Mouse (Mus musculus): Measurements from ENCODE around the gene Gm44502. TPM values are rescaled to one million over a fixed set of nuclear protein-coding genes. Genes with fewer than 3 reads are reported as not detected.
"Not testable (repeated sequence)": the region's sequence is repeated elsewhere in the genome, so short reads cannot be mapped to it uniquely, and the experiment has no call there.

Gene Gm44502
- total RNA-seq, 2 experiments from 2014 or later, result not detected

GRCm38 (mm10) chr15:89454857-89455256 is 25.4 kb upstream of the Gm44502 start:
- no peak for DNase-seq (ENCODE audit: extremely low spot score in 1 of 2, low spot score in 1 of 2)

GRCm38 (mm10) chr15:89453865-89454478 is 24.5 kb upstream of the Gm44502 start, which contains the start of gene Mapk8ip2:
TSS of gene Mapk8ip2 (plus strand) at chr15:89453913.
- DNase-seq (ENCODE audit: extremely low spot score in 1 of 2, low spot score in 1 of 2), result peak; percentile 46 to 54

- DNase-seq (ENCODE audit: extremely low spot score in 1 of 2, low spot score in 1 of 2), result no peak
These were observed 23.7 kb upstream of the Gm44502 start for GRCm38 (mm10) chr15:89452906-89453864.

- no peak for DNase-seq (ENCODE audit: extremely low spot score in 1 of 2, low spot score in 1 of 2)
These were observed 13.1 kb upstream of the Gm44502 start for GRCm38 (mm10) chr15:89442486-89443070.

DNA sequence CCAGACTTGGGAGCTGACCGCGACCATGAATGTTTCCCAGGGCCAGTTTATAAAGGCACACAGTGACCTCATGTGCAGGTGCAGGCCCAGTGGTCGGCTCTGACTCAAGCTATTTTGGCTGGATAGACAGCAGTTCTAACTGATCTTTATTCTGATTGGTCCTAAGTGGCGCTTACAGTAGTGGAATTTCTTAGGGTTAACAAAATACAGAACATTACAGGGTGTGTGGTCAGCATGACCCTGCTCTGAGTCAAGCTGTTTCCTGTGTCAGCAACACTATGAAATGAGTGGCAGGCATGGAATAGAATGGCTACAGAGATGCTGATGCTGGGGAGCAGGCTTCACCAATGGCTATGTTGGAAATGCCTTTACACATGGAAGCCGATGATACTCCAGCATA is 6.4 kb upstream of the Gm44502 start:
- DNase-seq (ENCODE audit: extremely low spot score in 1 of 2, low spot score in 1 of 2), result no peak

DNA sequence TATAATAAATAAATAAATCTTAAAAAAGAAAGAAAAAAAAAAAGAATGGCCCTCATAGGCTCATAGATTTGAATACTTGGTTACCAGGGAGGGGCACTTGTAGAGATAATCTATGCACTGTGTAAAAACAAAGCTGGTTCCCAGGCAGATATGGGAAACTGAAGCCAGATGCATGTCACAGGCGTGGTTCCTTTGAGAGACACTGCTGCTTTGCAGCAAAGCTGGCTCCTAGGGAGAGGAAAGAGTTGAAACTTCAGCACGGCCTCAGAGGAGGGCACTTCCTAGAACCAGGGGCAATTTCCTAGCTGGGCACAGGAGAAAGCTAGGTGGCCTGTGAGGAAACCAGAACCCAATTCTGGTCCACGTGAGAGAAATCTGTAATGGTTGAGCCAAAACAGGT is 4.6 kb upstream of the Gm44502 start:
- DNase-seq (ENCODE audit: extremely low spot score in 1 of 2, low spot score in 1 of 2), result no peak

DNA sequence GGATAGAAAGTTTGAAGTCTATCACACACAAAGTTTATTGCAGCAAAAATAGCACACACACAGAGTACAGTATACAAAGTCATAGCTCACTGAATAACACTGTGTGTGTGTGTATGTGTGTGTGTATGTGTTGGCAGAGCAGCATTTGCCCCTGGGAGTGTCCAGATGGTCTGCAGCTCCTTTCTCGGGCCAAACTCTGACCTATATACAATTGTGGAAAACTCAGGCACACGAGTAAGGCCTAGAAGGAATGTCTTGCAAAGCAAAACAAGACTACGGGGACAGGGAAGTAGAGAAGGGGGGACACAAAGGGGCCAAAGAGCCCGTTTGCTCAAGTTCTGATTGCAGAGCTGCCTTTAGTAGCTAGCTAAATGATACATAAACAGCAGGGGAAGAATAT is 3.5 kb upstream of the Gm44502 start:
- DNase-seq (ENCODE audit: extremely low spot score in 1 of 2, low spot score in 1 of 2), result no peak

- DNase-seq (ENCODE audit: extremely low spot score in 1 of 2, low spot score in 1 of 2), result no peak
These were observed 2.3 kb upstream of the Gm44502 start for GRCm38 (mm10) chr15:89431806-89432205.

- no peak for DNase-seq (ENCODE audit: extremely low spot score in 1 of 2, low spot score in 1 of 2)
These were observed 1.8 kb upstream of the Gm44502 start for GRCm38 (mm10) chr15:89431271-89431670.

- not testable (repeated sequence) for DNase-seq (ENCODE audit: extremely low spot score in 1 of 2, low spot score in 1 of 2)
These were observed 1.3 kb upstream of the Gm44502 start for GRCm38 (mm10) chr15:89430771-89431170.

DNA sequence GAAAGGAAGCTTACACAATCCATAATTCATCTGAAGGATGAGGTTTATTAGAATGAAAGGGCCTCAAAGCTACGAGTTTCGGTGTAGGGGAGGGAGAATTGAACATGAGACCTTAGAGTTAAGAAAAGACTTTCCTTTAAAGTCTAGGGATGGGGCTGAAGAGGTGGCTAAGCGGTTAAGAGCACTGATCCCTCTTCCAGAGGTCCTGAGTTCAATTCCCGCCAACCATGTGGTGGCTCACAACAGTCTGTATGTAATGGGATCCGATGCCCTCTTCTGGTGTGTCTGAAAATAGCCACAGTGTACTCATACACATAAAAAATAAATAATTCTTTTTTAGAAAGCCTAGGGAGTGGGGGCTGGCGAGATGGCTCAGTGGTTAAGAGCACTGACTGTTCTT is 845 bp upstream of the Gm44502 start:
- DNase-seq (ENCODE audit: extremely low spot score in 1 of 2, low spot score in 1 of 2), result no peak

GRCm38 (mm10) chr15:89428821-89429351 is 610 bp downstream of the Gm44502 start:
- DNase-seq (ENCODE audit: extremely low spot score in 1 of 2, low spot score in 1 of 2), result no peak

DNA sequence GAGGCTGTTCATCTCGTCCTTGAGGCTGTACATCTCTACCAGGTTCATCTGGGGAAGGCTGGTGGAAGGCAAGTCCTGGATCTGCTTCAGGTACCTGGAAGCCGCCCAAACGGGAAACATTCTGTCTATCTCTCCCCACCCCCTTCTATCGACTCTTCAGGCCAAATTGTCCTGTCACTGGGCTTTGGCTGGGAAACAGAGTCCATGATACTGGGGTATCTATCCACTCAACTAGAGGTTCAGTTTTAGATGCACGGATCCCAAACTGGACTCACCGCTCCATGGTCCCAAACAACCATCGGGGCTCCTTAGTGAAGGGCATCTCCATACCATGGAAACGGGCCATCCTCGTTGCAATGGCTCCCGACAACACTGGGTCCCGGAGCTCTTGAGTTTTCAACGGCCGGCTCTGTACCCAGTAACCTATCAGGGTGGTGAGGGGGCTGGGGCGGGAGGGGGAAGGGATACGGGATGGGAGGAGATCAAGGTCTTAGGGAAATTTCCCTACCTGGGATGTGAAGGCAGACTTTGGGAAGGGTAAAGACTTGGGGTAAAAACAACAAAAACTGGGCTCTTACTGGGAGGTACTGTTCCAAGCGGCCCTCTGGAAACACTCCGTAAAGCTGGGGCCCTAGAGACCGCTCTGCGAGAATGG is 1.2 kb downstream of the Gm44502 start:
- no peak for DNase-seq (ENCODE audit: extremely low spot score in 1 of 2, low spot score in 1 of 2)

- DNase-seq (ENCODE audit: extremely low spot score in 1 of 2, low spot score in 1 of 2), result no peak
These were observed 2.8 kb downstream of the Gm44502 start for GRCm38 (mm10) chr15:89426716-89427115.

DNA sequence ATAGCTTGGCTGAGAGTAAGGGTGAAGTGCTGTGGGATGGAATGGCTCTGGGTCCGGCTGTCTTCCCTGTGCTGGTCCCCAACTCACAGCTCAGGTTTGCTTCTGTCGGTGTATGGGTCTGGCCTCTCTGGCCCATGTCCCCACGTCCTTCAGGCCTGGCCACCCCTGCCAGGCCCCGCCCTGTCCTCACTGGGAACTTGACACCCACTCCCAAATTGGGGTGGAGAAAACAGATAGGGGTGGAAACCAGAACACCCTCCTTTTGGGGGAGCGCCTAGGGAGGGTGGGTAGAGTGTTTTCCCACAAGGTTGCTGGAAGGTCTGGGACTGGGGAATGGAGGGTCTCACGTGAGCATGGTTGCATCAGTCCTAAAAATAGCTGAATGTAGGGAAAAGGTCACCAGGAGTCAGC is 3.8 kb downstream of the Gm44502 start, which contains the start of gene Cpt1b:
Gene Cpt1b, minus strand, starts transcription at position 153 of the 411 bp plus-strand sequence.
- no peak for DNase-seq (ENCODE audit: extremely low spot score in 1 of 2, low spot score in 1 of 2)

DNA sequence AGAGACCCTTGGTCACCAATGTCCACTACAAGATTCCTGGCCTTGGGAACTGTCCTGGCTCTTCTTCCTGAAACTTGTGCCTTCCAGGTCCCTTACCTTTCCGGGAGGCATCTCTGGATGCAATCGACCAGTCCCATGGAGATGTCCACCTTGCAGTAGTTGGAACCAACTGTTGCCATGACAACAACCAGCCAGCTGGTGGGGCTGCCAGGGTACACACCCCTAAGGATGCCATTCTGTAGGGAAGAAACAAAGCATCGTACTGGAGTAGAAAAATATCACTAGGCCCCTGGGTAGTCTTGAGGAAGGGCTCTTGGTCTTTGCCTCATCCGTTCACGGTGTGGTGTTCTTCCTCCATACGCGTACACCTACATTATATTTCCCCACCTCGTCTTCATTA is 4.9 kb downstream of the Gm44502 start:
- no peak for DNase-seq (ENCODE audit: extremely low spot score in 1 of 2, low spot score in 1 of 2)

GRCm38 (mm10) chr15:89421938-89422337 is 7.6 kb downstream of the Gm44502 start:
- DNase-seq (ENCODE audit: extremely low spot score in 1 of 2, low spot score in 1 of 2), result no peak

DNA sequence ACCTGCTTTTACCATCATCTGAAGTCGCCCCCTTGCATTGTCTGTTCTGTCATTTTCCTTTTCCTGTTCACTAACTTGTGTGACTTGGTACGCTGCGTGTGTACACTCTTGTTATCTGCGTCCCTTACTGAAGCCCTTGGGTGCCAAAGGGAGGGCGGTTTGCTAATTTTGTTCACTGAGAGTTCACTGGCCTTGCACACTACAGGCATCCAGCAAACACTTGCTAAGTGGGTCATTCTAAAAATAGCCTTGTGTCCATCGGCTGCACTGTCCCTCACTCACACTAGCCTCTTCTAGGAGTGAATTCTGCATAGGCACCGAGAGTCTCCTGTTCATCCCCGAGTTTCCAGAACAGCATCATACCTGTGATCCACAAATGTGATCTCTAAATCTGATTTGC is 14.2 kb downstream of the Gm44502 start:
- DNase-seq (ENCODE audit: extremely low spot score in 1 of 2, low spot score in 1 of 2), result no peak

DNA sequence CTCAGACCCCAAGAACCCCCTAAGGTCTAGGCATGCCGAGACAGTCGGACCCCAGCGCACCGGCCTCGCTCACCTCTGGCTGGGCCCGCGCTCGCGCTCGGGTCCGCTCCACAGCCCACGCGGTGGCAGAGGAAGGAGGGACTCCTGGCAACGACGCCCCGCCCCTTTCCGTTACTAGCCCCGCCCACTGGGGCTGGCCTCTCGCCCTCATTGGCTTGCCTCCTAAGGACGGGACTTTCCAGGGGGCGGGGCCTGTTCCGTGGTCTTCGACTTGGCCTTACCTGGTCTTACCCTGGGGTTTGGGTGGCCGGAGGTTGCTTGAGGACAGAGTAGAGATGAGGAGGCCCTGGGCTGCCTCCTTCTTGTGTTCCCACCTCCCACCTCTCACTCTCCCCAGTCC is 19.4 kb downstream of the Gm44502 start, which contains the start of gene Syce3:
Gene Syce3, minus strand, starts transcription at position 386 of the 400 bp plus-strand sequence.
- DNase-seq (ENCODE audit: extremely low spot score in 1 of 2, low spot score in 1 of 2), result no peak

- DNase-seq (ENCODE audit: extremely low spot score in 1 of 2, low spot score in 1 of 2), result no peak
These were observed 22.8 kb downstream of the Gm44502 start for GRCm38 (mm10) chr15:89406691-89407090.

Data from layer of hippocampus, postnatal 25 days (tissue).